Comparison of ENCODE assay signal across 15 mouse cellular contexts in genomic region chr6:33950113-33950512, GRCm38 (mm10).
A peak's percentile ranks its signal among the peaks of the same experiment; 100 is the strongest.
DNase-seq lines count a peak whose midpoint lies in the region; TF ChIP-seq lines count a peak whose summit lies in the region.
"Had no signal": no experiment of that assay in that cellular context is flagged by ENCODE, and none has a peak within 500 bp of the region (broad histone marks: within the 10 kb centered on the region; RNA-seq: fewer than 3 reads in every experiment).

No protein-coding gene starts in this region.

- H3K36me3 ChIP-seq in MEL (ENCODE audit: control insufficient read depth in 1 of 2, insufficient read depth in 2 of 2, low read length in 2 of 2): no peaks in the 10 kb centered on the region
- H3K36me3 ChIP-seq: embryonic facial prominence, embryonic 12.5 days; heart, embryonic 13.5 days; limb, embryonic 15.5 days had no signal

- intact Hi-C loops in left cerebral cortex, adult 2 months (cut with DNase I): no loop called here

- no peak for TF ChIP-seq POLR2A in MEL (IDR thresholded peaks at IDR 0.05; ENCODE audit: control insufficient read depth in 1 of 2, insufficient read depth in 1 of 2, low read depth in 1 of 2, low read length in 2 of 2, poor library complexity in 1 of 2)

- H3K4me1 ChIP-seq in MEL (ENCODE audit: control insufficient read depth in 1 of 2, insufficient read depth in 2 of 2, low read length in 2 of 2): no peaks in the 10 kb centered on the region; a peak in 1 of 4 replicates
- H3K4me1 ChIP-seq: embryonic facial prominence, embryonic 12.5 days; limb, embryonic 15.5 days had no signal

- peak; percentile 57 for TF ChIP-seq RAD21 in MEL (IDR thresholded peaks at IDR 0.05; ENCODE audit: low read depth, low read length)

- H3K4me3 ChIP-seq in left cerebral cortex, adult 2 months: no peak overlapping the region
- H3K4me3 ChIP-seq in MEL (ENCODE audit: control insufficient read depth in 1 of 2, insufficient read depth in 1 of 2, low read depth in 2 of 2, low read length in 2 of 2): no peak overlapping the region
- H3K4me3 ChIP-seq: embryonic facial prominence, embryonic 12.5 days; heart, embryonic 13.5 days; limb, embryonic 15.5 days had no signal

- no peak for TF ChIP-seq EP300 in MEL (IDR thresholded peaks at IDR 0.05; ENCODE audit: low read depth in 1 of 2, low read length in 2 of 2)

- no peaks in the 10 kb centered on the region for H3K27me3 ChIP-seq in MEL (ENCODE audit: control insufficient read depth in 1 of 2, insufficient read depth in 2 of 2, low read length in 2 of 2)
- H3K27me3 ChIP-seq: embryonic facial prominence, embryonic 12.5 days; limb, embryonic 15.5 days had no signal

- peak; percentile 22 for TF ChIP-seq CTCF in left cerebral cortex, adult 2 months (IDR thresholded peaks at IDR 0.05)
- peak; percentile 36 to 49 (median 46); a peak in 5 of 6 replicates for TF ChIP-seq CTCF in MEL (IDR thresholded peaks at IDR 0.05 in 2 of 3, conservative IDR thresholded peaks at IDR 0.05 in 1 of 3; ENCODE audit: control insufficient read depth in 1 of 3, insufficient read depth in 1 of 3, low read depth in 2 of 3, low read length in 3 of 3, poor library complexity in 1 of 3, severe bottlenecking in 1 of 3)

- H3K9me3 ChIP-seq in MEL (replicated peaks; ENCODE audit: insufficient read depth, low read length): no peaks in the 10 kb centered on the region
- H3K9me3 ChIP-seq: embryonic facial prominence, embryonic 12.5 days; heart, embryonic 13.5 days; limb, embryonic 15.5 days had no signal

- H3K79me2 ChIP-seq in MEL (ENCODE audit: control insufficient read depth, insufficient read depth, low read length, poor library complexity): no peaks in the 10 kb centered on the region

- no peak for DNase-seq in left cerebral cortex, adult 2 months (ENCODE audit: extremely low spot score in 1 of 2, low spot score in 2 of 2)
- no peak for DNase-seq in left cerebral cortex, adult 11 months (ENCODE audit: low spot score)
- peak; percentile 39 for DNase-seq in thymus, postnatal 4 days
- no peak for DNase-seq in thymus, adult 18-20 months
- peak; percentile 40 for DNase-seq in MEL (ENCODE audit: low read depth, low spot score)
- no peak for DNase-seq in adrenal gland, adult 18-20 months (ENCODE audit: low spot score in 2 of 2)
- DNase-seq in urinary bladder, postnatal 14 days (ENCODE audit: low spot score): no peak
- DNase-seq: cerebellum, adult 11 months; gastrocnemius, postnatal 36 days; kidney, postnatal 10 days; right cerebral cortex, adult 18-20 months; spleen, adult 18-20 months had no signal

- no peak overlapping the region for H3K9ac ChIP-seq in MEL (ENCODE audit: control insufficient read depth, low read depth, low read length, poor library complexity, severe bottlenecking)
- H3K9ac ChIP-seq: embryonic facial prominence, embryonic 12.5 days; heart, embryonic 13.5 days; limb, embryonic 15.5 days had no signal

- no peak overlapping the region for H3K27ac ChIP-seq in left cerebral cortex, adult 2 months
- H3K27ac ChIP-seq in MEL (ENCODE audit: control insufficient read depth, low read depth, low read length): no peak overlapping the region
- H3K27ac ChIP-seq: embryonic facial prominence, embryonic 12.5 days; heart, embryonic 13.5 days; limb, embryonic 15.5 days had no signal

TF ChIP-seq in MEL, 35 proteins besides CTCF, POLR2A, EP300 and RAD21:
- TF ChIP-seq MYC (IDR thresholded peaks at IDR 0.05; ENCODE audit: low read depth, low read length): no peak
- TF ChIP-seq SMC3 (IDR thresholded peaks at IDR 0.05; ENCODE audit: low read depth, low read length): peak; percentile 41; the same call in 1 of the 2 replicates

Comparison
In these comparisons a context has a peak if more than half of its experiments do, and no peak if none do; other contexts are left out.
1. DNase-seq: peak in thymus, postnatal 4 days (single experiment) and MEL (single experiment); none in left cerebral cortex, adult 2 months (0 of 2), left cerebral cortex, adult 11 months (single experiment), thymus, adult 18-20 months (0 of 2), adrenal gland, adult 18-20 months (0 of 2) and urinary bladder, postnatal 14 days (single experiment).